Mouse (Mus musculus) neural tube, embryonic 11.5 days (tissue): ENCODE results near the gene Ewsr1. TPM values are rescaled to one million over a fixed set of nuclear protein-coding genes. Genes with fewer than 3 reads are reported as not detected.

Source experiments
- ATAC-seq: fragments of 200-750 bp; cut with Nextera tagmentation; 2 replicates; pipeline ENCODE4 v1.8.0; 2017; ENCODE audit warnings: moderate number of reproducible peaks, mild to moderate bottlenecking, moderate TSS enrichment, moderate library complexity; ENCODE audit not compliant: insufficient read depth, low FRiP score, low TSS enrichment
- DNase-seq: peaks from one replicate; pipeline ENCODE4 v3.0.0-alpha.2; 2015; ENCODE audit warnings: low spot score
- H3K27ac ChIP-seq: fragments of 300-500 bp; sonication (generic); 2 replicates; pipeline ENCODE4 v1.5.1; 2014; ENCODE audit warnings: low read depth, mild to moderate bottlenecking, low read length
- H3K27me3 ChIP-seq: fragments of 300-500 bp; sonication (generic); 2 replicates; pipeline ENCODE4 v1.6.1; 2014; ENCODE audit warnings: mild to moderate bottlenecking, low read length, mixed read lengths; ENCODE audit not compliant: control insufficient read depth, insufficient read depth
- H3K36me3 ChIP-seq: fragments of 300-500 bp; sonication (generic); 2 replicates; pipeline ENCODE4 v1.6.1; 2014; ENCODE audit warnings: mild to moderate bottlenecking, low read length, moderate library complexity, mixed read lengths; ENCODE audit not compliant: control insufficient read depth, insufficient read depth
- H3K4me1 ChIP-seq: fragments of 300-500 bp; sonication (generic); 2 replicates; pipeline ENCODE4 v1.6.1; 2014; ENCODE audit warnings: low read length, mixed read lengths; ENCODE audit not compliant: control insufficient read depth, insufficient read depth
- H3K4me2 ChIP-seq: fragments of 300-500 bp; sonication (generic); 2 replicates; pipeline ENCODE4 v1.6.1; 2014; ENCODE audit warnings: low read depth, mild to moderate bottlenecking, moderate library complexity
- H3K4me3 ChIP-seq: fragments of 300-500 bp; sonication (generic); 2 replicates; pipeline ENCODE4 v1.5.1; 2014; ENCODE audit warnings: low read depth, low read length
- H3K9ac ChIP-seq: fragments of 300-500 bp; sonication (generic); 2 replicates; pipeline ENCODE4 v1.6.1; 2014; ENCODE audit warnings: mild to moderate bottlenecking, low read length
- H3K9me3 ChIP-seq: fragments of 300-500 bp; sonication (generic); 2 replicates; pipeline ENCODE4 v1.6.1; 2016; ENCODE audit warnings: low read length; ENCODE audit not compliant: control insufficient read depth
- WGBS: fragments of 180-500 bp; shearing (Covaris S2); extraction: QIAGEN DNeasy Blood & Tissue Kit; methylation state at CpG from one replicate; pipeline ENCODE4 v1.1.7; 2014; 5-methylcytosine and 5-hydroxymethylcytosine counted together
- polyA plus RNA-seq: library from polyadenylated mRNA; unstranded; fragments of >200 nt; fragmentation: Nextera tagmentation; extraction: Ambion mirVana; gene quantifications from 2 replicates; pipeline ENCODE4 v1.2.1, GENCODE M21; 2014

Gene Ewsr1
- polyA plus RNA-seq, 1 experiment from 2014 or later, result 456 TPM

- H3K27ac ChIP-seq, result peak overlapping the region; percentile 68; the same call in 1 of the 2 replicates
- H3K9ac ChIP-seq, result no peak overlapping the region
- no peak overlapping the region for H3K4me3 ChIP-seq
- ATAC-seq (no peak), DNase-seq (no peak)
- WGBS, result 57% methylated on average over 4 of the region's 4 CpGs
- H3K27me3 ChIP-seq, result no peaks in the 10 kb centered on the region
- peaks cover 26% of the 10 kb centered on the region for H3K4me1 ChIP-seq
- H3K36me3 ChIP-seq, result no peaks in the 10 kb centered on the region
- H3K4me2 ChIP-seq, result no peak overlapping the region
- no peaks in the 10 kb centered on the region for H3K9me3 ChIP-seq
These were observed 31.1 kb upstream of the Ewsr1 start for GRCm38 (mm10) chr11:5130111-5130665.

- DNase-seq (peak; percentile 72), ATAC-seq (peak; percentile 94)
- Histone ChIP-seq H3K4me1 (peaks cover 26% of the 10 kb centered on the region), H3K4me3 (no peak overlapping the region), H3K4me2 (peak overlapping the region; percentile 35), H3K27me3 (no peaks in the 10 kb centered on the region), H3K27ac (peak overlapping the region; percentile 91), H3K9ac (peak overlapping the region; percentile 37; the same call in 1 of the 2 replicates), H3K36me3 (no peaks in the 10 kb centered on the region), H3K9me3 (no peaks in the 10 kb centered on the region)
- 11% methylated on average over 5 of the region's 5 CpGs for WGBS
These were observed 30.0 kb upstream of the Ewsr1 start for GRCm38 (mm10) chr11:5129035-5129480.

- H3K36me3 ChIP-seq, result no peaks in the 10 kb centered on the region
These were observed 26.6 kb upstream of the Ewsr1 start for GRCm38 (mm10) chr11:5125713-5126112.

GRCm38 (mm10) chr11:5114931-5115581 lies 16.0 kb upstream of the Ewsr1 start:
- H3K9ac ChIP-seq, result no peak overlapping the region
- no peaks in the 10 kb centered on the region for H3K9me3 ChIP-seq
- no peak overlapping the region for H3K4me2 ChIP-seq
- H3K27ac ChIP-seq, result no peak overlapping the region
- ATAC-seq (peak; percentile 43; the same call in 1 of the 2 replicates), DNase-seq (peak; percentile 87)
- H3K4me3 ChIP-seq, result no peak overlapping the region
- 36% methylated on average over 13 of the region's 13 CpGs for WGBS
- no peaks in the 10 kb centered on the region for H3K36me3 ChIP-seq
- no peaks in the 10 kb centered on the region for H3K27me3 ChIP-seq
- no peaks in the 10 kb centered on the region for H3K4me1 ChIP-seq

More at GRCm38 (mm10) chr11:5125713-5126112, 26.6 kb upstream of the Ewsr1 start:
- no peaks in the 10 kb centered on the region for H3K9me3 ChIP-seq
- DNase-seq, result no peak
- ATAC-seq, result no peak
- H3K27ac ChIP-seq, result no peak overlapping the region
- H3K9ac ChIP-seq, result no peak overlapping the region
- H3K27me3 ChIP-seq, result no peaks in the 10 kb centered on the region
- H3K4me2 ChIP-seq, result no peak overlapping the region
- peaks cover 26% of the 10 kb centered on the region for H3K4me1 ChIP-seq
- 88% methylated on average over 4 of the region's 4 CpGs for WGBS
- no peak overlapping the region for H3K4me3 ChIP-seq

GRCm38 (mm10) chr11:5113645-5114044 lies 14.6 kb upstream of the Ewsr1 start:
- WGBS, result 87% methylated on average over 7 of the region's 7 CpGs
- Histone ChIP-seq H3K4me3 (no peak overlapping the region), H3K27ac (no peak overlapping the region), H3K9me3 (no peaks in the 10 kb centered on the region), H3K9ac (no peak overlapping the region), H3K4me1 (no peaks in the 10 kb centered on the region), H3K27me3 (no peaks in the 10 kb centered on the region), H3K4me2 (no peak overlapping the region), H3K36me3 (no peaks in the 10 kb centered on the region)
- DNase-seq (no peak), ATAC-seq (no peak)

- Histone ChIP-seq H3K9me3 (no peaks in the 10 kb centered on the region), H3K9ac (no peak overlapping the region), H3K4me1 (no peaks in the 10 kb centered on the region), H3K4me2 (no peak overlapping the region), H3K4me3 (no peak overlapping the region), H3K36me3 (no peaks in the 10 kb centered on the region; the same call in 1 of the 2 replicates), H3K27me3 (no peaks in the 10 kb centered on the region), H3K27ac (no peak overlapping the region)
- ATAC-seq, result no peak
- no peak for DNase-seq
- WGBS, result 74% methylated on average over 8 of the region's 8 CpGs
These were observed 10.4 kb upstream of the Ewsr1 start for GRCm38 (mm10) chr11:5109441-5109840.

GRCm38 (mm10) chr11:5103986-5104509 lies 5.0 kb upstream of the Ewsr1 start:
- ATAC-seq (no peak), DNase-seq (no peak)
- Histone ChIP-seq H3K36me3 (no peaks in the 10 kb centered on the region; the same call in 1 of the 2 replicates), H3K4me3 (no peak overlapping the region), H3K9me3 (no peaks in the 10 kb centered on the region), H3K27me3 (no peaks in the 10 kb centered on the region), H3K4me2 (no peak overlapping the region), H3K4me1 (no peaks in the 10 kb centered on the region), H3K9ac (no peak overlapping the region), H3K27ac (no peak overlapping the region)
- 96% methylated on average over 4 of the region's 4 CpGs for WGBS

GRCm38 (mm10) chr11:5102384-5102783 lies 3.3 kb upstream of the Ewsr1 start:
- Histone ChIP-seq H3K36me3 (no peaks in the 10 kb centered on the region; the same call in 1 of the 2 replicates), H3K4me1 (peaks cover 2% of the 10 kb centered on the region), H3K9ac (no peak overlapping the region), H3K4me3 (no peak overlapping the region), H3K9me3 (no peaks in the 10 kb centered on the region), H3K27ac (no peak overlapping the region), H3K27me3 (no peaks in the 10 kb centered on the region), H3K4me2 (no peak overlapping the region)
- ATAC-seq (no peak), DNase-seq (no peak)
- WGBS, result 87% methylated on average over 7 of the region's 7 CpGs

GRCm38 (mm10) chr11:5101641-5102040 lies 2.6 kb upstream of the Ewsr1 start:
- H3K4me3 ChIP-seq, result no peak overlapping the region
- 77% methylated on average over 6 of the region's 6 CpGs for WGBS
- ATAC-seq, result no peak
- H3K4me1 ChIP-seq, result peaks cover 7% of the 10 kb centered on the region
- no peaks in the 10 kb centered on the region for H3K9me3 ChIP-seq
- H3K4me2 ChIP-seq, result no peak overlapping the region
- no peak overlapping the region for H3K9ac ChIP-seq
- H3K27me3 ChIP-seq, result no peaks in the 10 kb centered on the region
- no peak for DNase-seq
- no peaks in the 10 kb centered on the region; the same call in 1 of the 2 replicates for H3K36me3 ChIP-seq
- no peak overlapping the region for H3K27ac ChIP-seq
